Mouse (Mus musculus) thymus, adult 2 months (tissue): ENCODE measurements around the gene Ttc23.

Experiments
- CTCF ChIP-seq: fragments of 200-500 bp; IDR thresholded peaks from 2 replicates; pipeline ENCODE4 v1.5.1; 2012; ENCODE audit warnings: mild to moderate bottlenecking, control low read depth, low read length, moderate library complexity, borderline replicate concordance; ENCODE audit not compliant: control insufficient read depth, poor library complexity, insufficient read depth; ENCODE audit errors: extremely low read depth
- POLR2A ChIP-seq: fragments of 200-500 bp; IDR thresholded peaks from 2 replicates; pipeline ENCODE4 v1.6.1; 2012; ENCODE audit warnings: mild to moderate bottlenecking, low read length, control low read depth, moderate library complexity; ENCODE audit not compliant: control insufficient read depth, poor library complexity, insufficient read depth; ENCODE audit errors: extremely low read depth

DNA sequence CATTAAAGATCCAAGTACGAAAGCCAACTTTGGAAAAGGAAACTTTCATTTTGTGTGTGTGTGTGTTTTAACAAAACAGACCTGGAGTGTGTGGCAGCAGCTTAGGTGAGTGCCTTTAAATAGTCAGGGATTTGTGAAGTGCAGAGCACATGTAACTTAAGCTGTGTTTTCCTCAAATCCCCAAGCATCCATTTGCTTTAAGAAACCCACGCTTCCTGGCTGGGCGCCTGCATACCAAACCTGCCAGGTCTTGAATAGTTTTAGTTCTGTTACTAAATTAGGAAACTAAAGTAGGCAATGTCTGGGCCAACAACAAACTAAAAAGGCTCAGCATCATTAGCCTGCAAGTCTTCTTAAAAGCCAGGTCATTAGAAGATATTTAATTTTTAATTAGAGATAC lies 49.2 kb upstream of the Ttc23 start:
- TF ChIP-seq CTCF, result no peak
- TF ChIP-seq POLR2A, result no peak
